Mouse (Mus musculus) intestine, embryonic 15.5 days (tissue): ENCODE measurements around the gene Cd209e. TPM values are rescaled to one million over a fixed set of nuclear protein-coding genes. Genes with fewer than 3 reads are reported as not detected.
"Not testable (repeated sequence)": the region's sequence is repeated elsewhere in the genome, so short reads cannot be mapped to it uniquely, and the experiment has no call there.

Experiments
- ATAC-seq: fragments of 200-750 bp; cut with Nextera tagmentation; 2 replicates; pipeline ENCODE4 v1.8.0; 2017; ENCODE audit warnings: moderate TSS enrichment, moderate library complexity
- H3K27ac ChIP-seq: fragments of 300-500 bp; sonication (generic); 2 replicates; pipeline ENCODE4 v1.5.1; 2015; ENCODE audit warnings: mild to moderate bottlenecking, inconsistent platforms
- H3K27me3 ChIP-seq: fragments of 300-500 bp; sonication (generic); replicated peaks from 2 replicates; pipeline ENCODE4 v1.6.1; 2015; ENCODE audit warnings: inconsistent platforms
- H3K36me3 ChIP-seq: fragments of 300-500 bp; sonication (generic); 2 replicates; pipeline ENCODE4 v1.6.1; 2015; ENCODE audit warnings: inconsistent platforms
- H3K4me1 ChIP-seq: fragments of 300-500 bp; sonication (generic); replicated peaks from 2 replicates; pipeline ENCODE4 v1.6.1; 2015; ENCODE audit warnings: inconsistent platforms
- H3K4me2 ChIP-seq: fragments of 300-500 bp; sonication (generic); replicated peaks from 2 replicates; pipeline ENCODE4 v1.6.1; 2015; ENCODE audit warnings: mild to moderate bottlenecking, inconsistent platforms
- H3K4me3 ChIP-seq: fragments of 300-500 bp; sonication (generic); replicated peaks from 2 replicates; pipeline ENCODE4 v1.5.1; 2015; ENCODE audit warnings: inconsistent platforms
- H3K9ac ChIP-seq: fragments of 300-500 bp; sonication (generic); 2 replicates; pipeline ENCODE4 v1.6.1; 2015; ENCODE audit warnings: inconsistent platforms
- H3K9me3 ChIP-seq: fragments of 300-500 bp; sonication (generic); 2 replicates; pipeline ENCODE4 v1.6.1; 2016; ENCODE audit warnings: inconsistent platforms
- WGBS: fragments of 180-500 bp; shearing (Covaris S2); methylation state at CpG from one replicate; pipeline ENCODE4 v1.1.7; 2015; 5-methylcytosine and 5-hydroxymethylcytosine counted together
- polyA plus RNA-seq: library from polyadenylated mRNA; unstranded; fragments of >200 nt; fragmentation: Nextera tagmentation; extraction: Ambion mirVana; gene quantifications from 2 replicates; pipeline ENCODE4 v1.2.1, GENCODE M21; 2015

The Cd209e gene
- not detected in 2 replicates for polyA plus RNA-seq

GRCm38 (mm10) chr8:3854209-3854608 is at the start of gene Cd209e:
Gene Cd209e (minus strand): TSS chr8:3854309.
- WGBS = 75% methylated on average over 2 of the region's 2 CpGs
- Histone ChIP-seq H3K9ac (no peak within 1 kb of the TSS), H3K9me3 (no peaks in the 10 kb centered on the region), H3K4me2 (no peak within 1 kb of the TSS), H3K27ac (no peak within 1 kb of the TSS), H3K4me3 (no peak within 1 kb of the TSS), H3K27me3 (no peaks in the 10 kb centered on the region), H3K36me3 (no peaks in the 10 kb centered on the region), H3K4me1 (no peaks in the 10 kb centered on the region)
- no peak for ATAC-seq

GRCm38 (mm10) chr8:3878455-3878854 is 24.3 kb upstream of the Cd209e start, which contains the start of gene Cd209d:
Gene Cd209d (minus strand): TSS chr8:3878555.
- Histone ChIP-seq H3K27me3 (no peaks in the 10 kb centered on the region), H3K4me2 (no peak within 1 kb of the TSS), H3K27ac (no peak within 1 kb of the TSS), H3K9me3 (no peaks in the 10 kb centered on the region), H3K4me3 (no peak within 1 kb of the TSS), H3K36me3 (no peaks in the 10 kb centered on the region), H3K4me1 (no peaks in the 10 kb centered on the region), H3K9ac (no peak within 1 kb of the TSS)
- no peak for ATAC-seq
- 78% methylated on average over 4 of the region's 4 CpGs for WGBS

GRCm38 (mm10) chr8:3876121-3876520 is 22.0 kb upstream of the Cd209e start:
- H3K4me1 ChIP-seq = no peaks in the 10 kb centered on the region
- no peak overlapping the region for H3K9ac ChIP-seq
- 76% methylated on average over 2 of the region's 2 CpGs for WGBS

GRCm38 (mm10) chr8:3862736-3863135 is 8.6 kb upstream of the Cd209e start:
- not testable (repeated sequence) for H3K36me3 ChIP-seq, H3K27ac ChIP-seq, ATAC-seq, H3K4me2 ChIP-seq, H3K9me3 ChIP-seq, H3K27me3 ChIP-seq, H3K4me3 ChIP-seq, H3K4me1 ChIP-seq, H3K9ac ChIP-seq

More at GRCm38 (mm10) chr8:3876121-3876520, 22.0 kb upstream of the Cd209e start:
- no peak for ATAC-seq
- H3K9me3 ChIP-seq = no peaks in the 10 kb centered on the region
- no peak overlapping the region for H3K4me3 ChIP-seq
- no peak overlapping the region for H3K4me2 ChIP-seq
- no peaks in the 10 kb centered on the region for H3K27me3 ChIP-seq
- no peaks in the 10 kb centered on the region for H3K36me3 ChIP-seq
- H3K27ac ChIP-seq = no peak overlapping the region

GRCm38 (mm10) chr8:3803091-3803490 is 51.0 kb downstream of the Cd209e start:
- WGBS = 90% methylated on average over 14 of the region's 14 CpGs
- no peak overlapping the region for H3K9ac ChIP-seq
- no peak for ATAC-seq
- no peaks in the 10 kb centered on the region for H3K27me3 ChIP-seq
- H3K4me1 ChIP-seq = no peaks in the 10 kb centered on the region
- H3K9me3 ChIP-seq = 0 out of 2 replicates have a peak, but pooled peaks cover 2% of the 10 kb centered on the region
- H3K4me3 ChIP-seq = no peak overlapping the region
- no peak overlapping the region for H3K4me2 ChIP-seq
- H3K36me3 ChIP-seq = no peaks in the 10 kb centered on the region
- no peak overlapping the region for H3K27ac ChIP-seq

Other genes starting within 250 kb of the Cd209e start
- 45.2 and 50.9 TPM in 2 replicates for gene Xab2, start 233.0 kb downstream of the Cd209e start, polyA plus RNA-seq
- gene Pet100, start 232.8 kb downstream of the Cd209e start, polyA plus RNA-seq = 89.9 and 93.4 TPM in 2 replicates
- gene Pcp2, start 228.8 kb downstream of the Cd209e start, polyA plus RNA-seq = 0.10 TPM in 1 of 2 replicates, not detected in the other
- 110 and 123 TPM in 2 replicates for gene Stxbp2, start 223.4 kb downstream of the Cd209e start, polyA plus RNA-seq
- 0.27 TPM in 1 of 2 replicates, not detected in the other for gene Retn, start 198.5 kb downstream of the Cd209e start, polyA plus RNA-seq
- gene Mcemp1, start 188.6 kb downstream of the Cd209e start, polyA plus RNA-seq = 0.40 and 0.54 TPM in 2 replicates
- gene Fcor, start 181.9 kb downstream of the Cd209e start, polyA plus RNA-seq = 8.0 and 9.1 TPM in 2 replicates
- gene Trappc5, start 178.0 kb downstream of the Cd209e start, polyA plus RNA-seq = 36.0 and 36.7 TPM in 2 replicates
- gene Fcer2a, start 160.1 kb downstream of the Cd209e start, polyA plus RNA-seq = 0.08 and 0.09 TPM in 2 replicates
- 0.40 TPM in 1 of 2 replicates, not detected in the other for gene Clec4g, start 133.7 kb downstream of the Cd209e start, polyA plus RNA-seq
- 0.15 and 0.23 TPM in 2 replicates for gene Cd209a, start 105.3 kb downstream of the Cd209e start, polyA plus RNA-seq
- not detected in 2 replicates for gene Cd209d, start 24.2 kb upstream of the Cd209e start, polyA plus RNA-seq
- 0.27 TPM in 1 of 2 replicates, not detected in the other for gene Cd209b, start 72.5 kb upstream of the Cd209e start, polyA plus RNA-seq
- gene Cd209c, start 100.4 kb upstream of the Cd209e start, polyA plus RNA-seq = 0.11 and 0.20 TPM in 2 replicates